Mouse (Mus musculus): ENCODE measurements around the gene Lrrc29.

The Lrrc29 gene

DNA sequence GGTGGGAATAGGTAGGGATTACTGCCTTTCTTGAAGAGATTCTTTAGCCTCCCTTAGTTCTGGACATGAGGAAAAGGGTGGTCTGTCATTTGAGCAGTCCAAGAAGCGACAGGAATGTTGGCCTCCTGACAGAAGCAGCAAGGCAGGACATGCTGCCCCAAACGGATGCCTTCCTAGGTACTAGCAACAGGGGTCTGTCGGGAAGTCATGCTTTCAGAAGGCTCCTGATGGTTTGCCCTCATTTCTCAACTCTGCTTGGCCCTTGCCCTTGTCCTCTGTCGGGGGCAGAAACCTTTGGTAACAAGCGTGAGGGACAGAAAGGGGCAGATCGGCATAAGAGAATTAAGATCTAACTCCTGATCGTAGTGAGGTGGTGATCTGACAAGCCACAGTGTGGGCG lies 16.0 kb downstream of the Lrrc29 start:
- TF ChIP-seq NANOG (IDR thresholded peaks at IDR 0.05; ENCODE audit: borderline replicate concordance, low read length) (no peak), CTCF (conservative IDR thresholded peaks at IDR 0.05; ENCODE audit: low read length) (no peak), POU5F1 (IDR thresholded peaks at IDR 0.05; ENCODE audit: borderline replicate concordance, low read length) (no peak)
- no peaks in the 10 kb centered on the region for H3K9me3 ChIP-seq (ENCODE audit: low read length)
- H3K4me3 ChIP-seq (replicated peaks; ENCODE audit: low read length) = no peak overlapping the region
- H3K4me1 ChIP-seq (replicated peaks; ENCODE audit: low read depth, low read length) = peaks cover 23% of the 10 kb centered on the region
- H3K36me3 ChIP-seq (ENCODE audit: insufficient read depth, low read length) = peaks cover 87% of the 10 kb centered on the region
- no peaks in the 10 kb centered on the region for H3K27me3 ChIP-seq (ENCODE audit: insufficient read depth, low read length)

DNA sequence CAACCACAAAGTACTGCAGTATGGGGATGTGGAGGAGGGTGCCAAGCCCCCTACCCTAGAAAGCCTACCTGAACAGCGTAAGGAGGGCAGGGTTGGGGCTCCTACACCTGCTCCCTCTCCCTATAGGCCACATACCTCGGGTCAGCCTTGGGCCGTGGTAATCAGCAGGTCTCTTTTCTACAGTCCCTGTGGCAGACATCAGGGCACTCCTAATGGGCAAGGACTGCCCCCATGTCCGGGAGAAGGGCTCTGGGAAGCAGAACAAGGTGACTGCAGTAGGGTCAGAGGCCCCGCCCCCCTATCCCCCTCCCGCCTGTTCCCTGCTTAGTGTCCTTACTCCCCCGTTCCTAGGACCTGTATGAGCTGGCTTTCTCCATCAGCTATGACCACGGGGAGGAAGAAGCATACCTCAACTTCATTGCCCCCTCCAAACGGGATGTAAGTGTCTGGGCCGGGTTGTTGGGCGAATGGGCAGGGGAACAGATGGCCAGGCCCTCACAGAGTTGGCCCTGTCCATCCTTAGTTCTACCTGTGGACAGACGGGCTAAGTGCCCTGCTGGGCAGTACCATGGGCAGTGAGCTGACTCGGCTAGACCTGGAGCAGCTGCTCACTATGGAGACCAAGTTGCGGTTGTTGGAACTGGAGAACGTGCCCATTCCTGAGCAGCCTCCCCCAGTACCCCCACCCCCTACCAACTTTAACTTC lies 16.8 kb downstream of the Lrrc29 start:
- H3K4me3 ChIP-seq (replicated peaks; ENCODE audit: low read length) = no peak overlapping the region
- H3K27me3 ChIP-seq (ENCODE audit: insufficient read depth, low read length) = no peaks in the 10 kb centered on the region
- peaks cover 32% of the 10 kb centered on the region for H3K4me1 ChIP-seq (replicated peaks; ENCODE audit: low read depth, low read length)
- no peaks in the 10 kb centered on the region for H3K9me3 ChIP-seq (ENCODE audit: low read length)
- peaks cover 86% of the 10 kb centered on the region for H3K36me3 ChIP-seq (ENCODE audit: insufficient read depth, low read length)
- TF ChIP-seq POU5F1 (IDR thresholded peaks at IDR 0.05; ENCODE audit: borderline replicate concordance, low read length) = no peak
- TF ChIP-seq CTCF (conservative IDR thresholded peaks at IDR 0.05; ENCODE audit: low read length) = no peak
- TF ChIP-seq NANOG (IDR thresholded peaks at IDR 0.05; ENCODE audit: borderline replicate concordance, low read length) = no peak

DNA sequence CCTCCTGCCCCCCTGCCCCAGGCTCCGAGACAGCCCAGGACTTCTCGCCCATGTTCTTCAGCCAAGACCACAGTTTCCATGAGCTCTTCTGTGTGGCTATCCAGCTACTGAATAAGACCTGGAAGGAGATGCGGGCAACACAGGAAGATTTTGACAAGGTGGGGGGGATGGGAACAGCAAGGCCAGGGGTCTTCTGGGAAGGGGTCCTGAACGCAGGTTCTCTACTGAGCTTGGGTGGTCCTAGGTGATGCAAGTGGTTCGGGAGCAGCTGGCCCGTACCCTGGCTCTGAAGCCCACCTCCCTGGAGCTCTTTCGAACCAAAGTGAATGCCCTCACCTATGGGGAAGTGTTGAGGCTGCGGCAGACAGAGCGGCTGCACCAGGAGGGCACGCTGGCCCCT lies 17.6 kb downstream of the Lrrc29 start:
- TF ChIP-seq POU5F1 (IDR thresholded peaks at IDR 0.05; ENCODE audit: borderline replicate concordance, low read length) (no peak), NANOG (IDR thresholded peaks at IDR 0.05; ENCODE audit: borderline replicate concordance, low read length) (no peak), CTCF (conservative IDR thresholded peaks at IDR 0.05; ENCODE audit: low read length) (no peak)
- peaks cover 40% of the 10 kb centered on the region for H3K4me1 ChIP-seq (replicated peaks; ENCODE audit: low read depth, low read length)

DNA sequence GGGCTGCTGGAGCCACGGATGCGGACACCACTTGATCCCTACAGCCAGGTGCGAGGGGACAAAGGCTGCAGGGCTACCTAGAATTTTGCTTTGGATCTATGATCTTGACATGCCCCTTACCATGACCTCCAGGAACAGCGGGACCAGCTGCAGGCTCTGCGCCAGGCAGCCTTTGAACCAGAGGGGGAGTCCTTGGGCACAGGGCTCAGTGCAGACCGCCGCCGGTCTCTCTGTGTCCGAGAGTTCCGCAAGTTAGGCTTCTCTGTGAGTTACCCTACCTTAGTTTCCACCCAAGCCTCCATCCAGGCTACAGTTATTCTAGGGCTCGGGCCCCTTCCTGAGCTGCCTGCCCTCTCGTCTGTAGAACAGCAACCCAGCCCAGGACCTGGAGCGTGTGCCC lies 18.4 kb downstream of the Lrrc29 start:
- Histone ChIP-seq H3K36me3 (ENCODE audit: insufficient read depth, low read length) (peaks cover 86% of the 10 kb centered on the region), H3K4me1 (replicated peaks; ENCODE audit: low read depth, low read length) (peaks cover 48% of the 10 kb centered on the region), H3K4me3 (replicated peaks; ENCODE audit: low read length) (no peak overlapping the region), H3K27me3 (ENCODE audit: insufficient read depth, low read length) (no peaks in the 10 kb centered on the region), H3K9me3 (ENCODE audit: low read length) (no peaks in the 10 kb centered on the region)
- TF ChIP-seq CTCF (conservative IDR thresholded peaks at IDR 0.05; ENCODE audit: low read length) (no peak), NANOG (IDR thresholded peaks at IDR 0.05; ENCODE audit: borderline replicate concordance, low read length) (no peak), POU5F1 (IDR thresholded peaks at IDR 0.05; ENCODE audit: borderline replicate concordance, low read length) (no peak)

More for the DNA sequence above, 17.6 kb downstream of the Lrrc29 start:
- no peaks in the 10 kb centered on the region for H3K9me3 ChIP-seq (ENCODE audit: low read length)
- no peaks in the 10 kb centered on the region for H3K27me3 ChIP-seq (ENCODE audit: insufficient read depth, low read length)
- H3K36me3 ChIP-seq (ENCODE audit: insufficient read depth, low read length) = peaks cover 86% of the 10 kb centered on the region
- H3K4me3 ChIP-seq (replicated peaks; ENCODE audit: low read length) = no peak overlapping the region

DNA sequence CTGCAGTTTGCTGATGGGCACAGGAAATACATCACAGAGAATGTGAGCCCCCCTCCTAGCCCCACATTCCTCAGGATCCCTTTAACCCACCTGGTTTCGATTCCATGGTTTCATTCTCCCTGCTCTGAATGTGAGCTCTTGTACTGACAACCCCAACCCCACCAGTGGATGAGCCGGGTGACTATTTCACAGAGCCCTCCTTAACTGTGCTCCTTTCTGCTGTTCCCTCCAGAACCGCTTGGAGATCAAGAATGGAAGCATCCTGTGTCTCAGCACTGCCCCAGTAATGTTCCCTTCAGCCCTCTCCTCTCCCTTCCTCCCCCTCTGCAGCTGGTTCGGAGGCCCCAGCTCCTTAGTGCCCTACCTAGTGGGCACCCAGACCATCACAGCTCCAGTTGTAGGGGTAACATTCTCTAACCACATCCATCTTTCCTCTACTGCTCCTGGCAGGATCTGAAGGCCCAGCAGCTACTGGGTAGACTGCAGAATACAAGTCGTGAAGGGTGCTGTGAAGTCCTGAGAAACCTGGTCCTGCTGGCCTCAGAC lies 19.9 kb downstream of the Lrrc29 start:
- Histone ChIP-seq H3K27me3 (ENCODE audit: insufficient read depth, low read length) (no peaks in the 10 kb centered on the region), H3K9me3 (ENCODE audit: low read length) (no peaks in the 10 kb centered on the region), H3K4me1 (replicated peaks; ENCODE audit: low read depth, low read length) (peaks cover 59% of the 10 kb centered on the region), H3K36me3 (ENCODE audit: insufficient read depth, low read length) (peaks cover 86% of the 10 kb centered on the region), H3K4me3 (replicated peaks; ENCODE audit: low read length) (peak overlapping the region; percentile 71; the same call in 1 of the 2 replicates)
- no peak for TF ChIP-seq POU5F1 (IDR thresholded peaks at IDR 0.05; ENCODE audit: borderline replicate concordance, low read length)

DNA sequence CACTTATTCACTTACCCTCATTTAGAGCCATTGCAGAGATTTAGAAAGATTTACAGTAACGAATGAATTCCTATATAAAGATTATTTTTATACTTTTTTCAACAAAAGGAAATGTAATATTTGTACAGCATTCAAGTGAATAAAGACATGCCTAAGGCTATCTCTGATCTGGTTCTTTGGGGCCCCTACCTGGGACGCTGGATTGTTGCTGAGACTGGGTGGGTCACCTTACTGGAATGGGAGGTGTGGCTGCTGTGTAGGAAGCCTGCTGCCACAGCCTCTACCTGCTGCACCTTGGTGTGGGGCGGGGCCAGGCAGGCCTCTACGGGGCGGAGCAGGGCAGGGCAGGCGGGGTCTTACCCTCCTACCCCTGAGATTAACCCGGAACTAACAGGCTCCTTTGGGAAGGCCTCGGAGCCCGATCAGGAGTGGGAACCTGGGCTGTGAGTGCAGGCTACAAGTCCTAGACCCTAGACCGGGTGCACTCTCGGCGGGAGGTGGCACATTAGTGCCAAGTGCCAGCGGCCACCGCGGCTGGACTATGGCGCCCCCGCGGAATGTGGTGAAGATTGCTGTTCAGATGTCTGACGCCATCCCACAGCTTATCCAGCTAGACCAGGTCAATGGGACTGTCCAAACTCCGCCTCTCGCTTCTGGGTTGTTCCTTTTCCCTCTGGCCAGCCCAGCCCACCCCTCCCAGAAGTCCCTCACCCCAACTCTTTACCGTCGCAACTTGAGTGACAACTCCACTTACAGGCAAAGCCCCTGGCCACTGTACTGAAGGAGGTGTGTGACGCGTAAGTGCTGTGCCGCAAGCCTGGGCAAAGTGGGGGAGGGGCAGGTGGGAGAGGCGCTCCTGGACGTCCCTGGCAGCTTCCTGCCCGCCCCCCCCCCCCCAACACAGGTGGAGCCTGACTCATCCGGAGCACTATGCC lies 20.6 kb downstream of the Lrrc29 start, which contains the start of gene Elmo3:
Gene Elmo3 (plus strand): TSS at position 391 of the 935 bp plus-strand sequence.
- Histone ChIP-seq H3K27me3 (ENCODE audit: insufficient read depth, low read length) (no peaks in the 10 kb centered on the region), H3K36me3 (ENCODE audit: insufficient read depth, low read length) (peaks cover 89% of the 10 kb centered on the region), H3K4me3 (replicated peaks; ENCODE audit: low read length) (peak within 1 kb of the TSS; percentile 71), H3K9me3 (ENCODE audit: low read length) (no peaks in the 10 kb centered on the region), H3K4me1 (replicated peaks; ENCODE audit: low read depth, low read length) (peaks cover 67% of the 10 kb centered on the region)
- TF ChIP-seq POU5F1 (IDR thresholded peaks at IDR 0.05; ENCODE audit: borderline replicate concordance, low read length) = no peak
- TF ChIP-seq NANOG (IDR thresholded peaks at IDR 0.05; ENCODE audit: borderline replicate concordance, low read length) = no peak
- no peak for TF ChIP-seq CTCF (conservative IDR thresholded peaks at IDR 0.05; ENCODE audit: low read length)

DNA sequence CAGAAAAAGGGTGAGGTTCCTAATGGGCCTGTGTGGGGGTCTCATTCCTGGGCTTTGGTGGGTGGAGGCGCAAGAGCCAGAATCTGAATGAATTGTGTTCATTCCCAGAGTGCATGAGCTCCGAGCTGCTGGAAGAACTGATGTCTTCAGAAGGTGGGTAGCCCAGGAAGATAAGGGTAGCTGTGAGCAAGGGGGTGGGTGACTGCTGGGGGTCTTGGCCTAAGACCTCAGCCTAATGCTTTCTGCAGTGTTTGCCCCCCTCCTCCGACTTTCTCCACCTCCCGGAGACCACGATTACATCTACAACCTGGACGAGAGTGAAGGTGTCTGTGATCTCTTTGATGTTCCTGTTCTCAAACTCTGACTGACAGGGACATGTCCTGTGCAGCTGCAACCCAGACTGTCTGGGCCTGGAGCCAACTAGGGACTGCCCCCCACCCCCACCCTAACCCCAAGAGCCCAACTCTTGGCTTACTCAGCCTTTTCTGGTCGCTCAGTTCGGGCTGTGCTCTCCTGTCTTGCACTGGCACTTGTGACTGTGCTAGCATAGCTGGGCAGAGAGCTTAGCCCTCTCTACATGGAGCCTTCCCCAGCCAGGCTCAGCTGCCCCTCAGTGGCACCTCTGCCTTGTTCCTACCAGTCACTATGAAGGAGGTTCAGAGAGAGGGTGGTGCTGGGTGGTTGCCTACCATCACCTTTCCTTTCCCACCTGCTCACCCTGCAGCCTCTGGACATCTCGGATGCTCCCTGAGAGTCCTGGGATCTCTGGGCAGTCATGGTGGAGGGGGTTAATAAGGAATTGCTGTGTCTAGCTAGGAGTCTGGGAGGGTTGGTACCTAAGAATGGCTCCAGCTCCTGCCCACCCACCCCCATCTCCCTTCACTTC lies 21.5 kb downstream of the Lrrc29 start:
- no peaks in the 10 kb centered on the region for H3K27me3 ChIP-seq (ENCODE audit: insufficient read depth, low read length)
- H3K9me3 ChIP-seq (ENCODE audit: low read length) = no peaks in the 10 kb centered on the region
- TF ChIP-seq POU5F1 (IDR thresholded peaks at IDR 0.05; ENCODE audit: borderline replicate concordance, low read length) = no peak
- TF ChIP-seq NANOG (IDR thresholded peaks at IDR 0.05; ENCODE audit: borderline replicate concordance, low read length) = no peak
- TF ChIP-seq CTCF (conservative IDR thresholded peaks at IDR 0.05; ENCODE audit: low read length) = no peak
- peaks cover 76% of the 10 kb centered on the region for H3K4me1 ChIP-seq (replicated peaks; ENCODE audit: low read depth, low read length)
- H3K4me3 ChIP-seq (replicated peaks; ENCODE audit: low read length) = peak overlapping the region; percentile 71; the same call in 1 of the 2 replicates
- H3K36me3 ChIP-seq (ENCODE audit: insufficient read depth, low read length) = peaks cover 89% of the 10 kb centered on the region

All from E14TG2a.4 (cell line).